Mouse (Mus musculus): ENCODE results near the gene 4930402F06Rik.

The 4930402F06Rik gene

DNA sequence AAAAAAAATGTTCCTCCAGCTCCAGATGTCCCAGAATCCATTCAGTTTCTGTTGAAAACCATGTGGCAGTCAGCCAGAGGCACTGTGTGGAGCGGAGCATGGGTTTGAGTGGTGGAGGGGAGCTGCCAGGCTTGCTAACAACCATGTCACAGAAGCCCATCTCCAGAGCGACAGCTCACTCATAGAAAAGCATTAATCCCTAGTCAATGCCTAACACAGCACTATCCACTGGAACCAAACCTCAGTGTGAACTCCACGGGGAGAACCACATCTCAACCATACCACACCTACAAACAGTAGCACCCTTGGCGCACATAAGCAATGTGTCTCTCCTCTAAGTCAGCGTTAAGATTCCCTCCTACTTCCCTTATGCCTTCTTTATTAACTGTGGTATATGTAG is at the start of gene 4930402F06Rik:
TSS of gene 4930402F06Rik (minus strand) at position 80 of the 400 bp plus-strand sequence.
- no peak for DNase-seq (ENCODE audit: low spot score)

DNA sequence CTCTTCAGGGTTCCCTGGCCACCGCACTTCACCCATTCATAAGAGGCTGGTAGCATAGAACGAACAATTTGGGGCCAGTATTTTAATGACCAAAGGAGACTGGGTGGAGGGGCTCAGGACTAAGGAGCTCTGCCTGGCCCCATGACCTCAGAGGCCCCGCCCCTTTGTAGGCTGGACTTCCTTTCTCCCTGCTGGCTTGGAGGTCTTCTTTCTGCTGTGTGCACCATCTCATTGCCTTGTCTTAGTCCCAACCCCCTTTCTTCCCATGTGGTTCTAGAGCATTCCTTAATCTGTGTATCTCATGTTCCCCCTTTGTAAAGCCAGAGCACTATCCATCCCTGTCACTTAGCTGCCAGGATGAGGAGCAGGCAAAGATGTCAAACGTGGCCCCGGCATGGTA is 49.3 kb upstream of the 4930402F06Rik start:
- DNase-seq (ENCODE audit: low spot score), result no peak

DNA sequence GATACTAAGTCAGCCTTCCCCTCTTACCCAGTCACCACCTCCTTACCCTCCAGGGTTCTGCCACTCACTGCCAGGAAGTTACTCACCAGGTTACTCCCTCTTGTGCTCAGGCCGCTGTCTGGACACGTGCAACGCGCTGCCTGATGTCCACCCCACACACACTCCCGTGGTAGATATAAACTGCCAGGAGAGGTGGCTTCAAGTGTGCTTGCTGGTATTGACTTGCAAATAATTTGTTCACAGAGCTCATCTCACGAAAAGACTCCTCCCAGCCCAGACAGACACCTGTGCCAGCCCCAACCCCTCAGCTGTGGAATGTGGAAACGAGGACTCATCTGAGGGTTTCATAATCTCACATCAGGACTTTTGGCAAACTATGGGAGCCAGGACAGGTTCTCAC is 48.6 kb upstream of the 4930402F06Rik start:
- DNase-seq (ENCODE audit: low spot score), result no peak

DNA sequence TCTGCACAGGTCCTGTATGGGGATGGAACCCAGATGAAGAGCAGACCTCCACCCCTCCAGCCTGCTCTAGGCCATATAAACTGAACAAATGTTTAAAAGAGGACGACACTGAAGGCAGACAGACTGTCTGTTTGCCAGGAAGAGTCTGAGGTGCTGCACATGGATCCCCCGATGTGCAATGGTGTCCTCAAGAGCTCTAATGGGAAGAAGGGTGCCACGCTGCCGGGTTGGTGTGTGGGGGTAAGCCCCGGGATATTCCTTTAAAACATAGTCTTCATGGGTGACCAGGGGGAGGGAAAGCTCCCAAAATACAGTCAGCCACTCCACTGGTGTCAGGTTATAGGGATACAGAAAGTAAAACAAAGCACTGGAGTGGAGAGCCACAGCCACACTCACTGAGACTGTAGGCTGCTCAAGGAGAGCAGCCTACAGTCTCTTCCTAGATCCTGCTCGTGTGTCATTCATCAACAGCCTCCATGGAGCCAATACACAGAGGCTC is 47.8 kb upstream of the 4930402F06Rik start:
- no peak for DNase-seq (ENCODE audit: low spot score)

DNA sequence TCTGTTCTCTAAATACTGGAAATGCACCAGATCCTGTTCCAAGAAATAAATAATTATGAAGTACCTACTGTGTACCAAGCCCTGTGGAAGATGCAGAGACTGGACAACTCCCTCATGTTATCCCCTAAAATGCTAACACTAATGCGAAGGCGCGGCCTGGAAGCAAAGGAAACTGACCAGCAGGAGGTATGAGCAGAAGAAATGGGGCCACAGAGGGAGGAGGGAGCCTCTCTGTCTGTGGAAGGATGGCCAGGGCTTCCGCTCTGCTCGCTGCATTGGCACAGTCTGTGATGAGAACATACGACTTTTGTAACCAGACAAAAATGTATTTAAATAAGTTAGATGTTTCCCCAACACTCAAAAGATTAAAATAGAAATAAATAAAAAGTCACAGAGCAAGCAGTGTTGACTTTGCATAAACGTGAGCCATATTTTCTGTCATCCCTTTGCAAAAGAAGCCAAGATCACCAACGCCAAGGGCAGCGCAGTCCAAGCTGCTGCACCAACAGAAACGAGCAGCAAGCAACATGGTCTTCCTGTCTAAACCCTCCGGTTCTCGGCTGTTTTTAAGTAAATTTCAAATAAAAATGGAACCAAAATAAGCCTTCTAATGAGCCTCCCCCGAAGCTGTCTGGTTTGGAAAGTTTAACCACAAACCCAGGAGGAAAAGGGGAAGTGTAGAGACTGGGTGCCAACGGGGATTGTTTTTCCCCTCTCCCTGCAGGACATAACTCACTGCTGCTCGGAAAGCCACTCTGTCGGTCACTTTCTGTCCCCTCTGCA is 47.2 kb upstream of the 4930402F06Rik start:
- DNase-seq (ENCODE audit: low spot score), result no peak

DNA sequence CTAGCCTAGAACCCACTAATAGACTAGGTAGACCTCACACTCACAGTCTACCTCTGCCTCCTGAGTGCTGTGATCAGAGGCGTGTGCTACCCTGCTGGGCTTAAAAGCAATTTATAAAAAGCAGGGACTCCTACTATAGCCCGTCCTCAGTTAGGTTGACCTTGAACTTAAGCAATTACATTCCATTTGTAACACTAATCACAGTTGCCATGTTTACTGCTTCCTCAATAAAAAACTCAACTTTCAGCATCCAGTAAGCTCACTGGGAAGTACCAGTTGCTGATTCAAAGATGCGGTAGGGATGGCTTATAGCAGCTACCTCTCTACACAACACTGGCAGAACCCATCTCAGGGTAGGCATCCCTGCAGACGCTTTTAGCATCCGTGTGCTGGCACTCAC is 46.4 kb upstream of the 4930402F06Rik start:
- no peak for DNase-seq (ENCODE audit: low spot score)

DNA sequence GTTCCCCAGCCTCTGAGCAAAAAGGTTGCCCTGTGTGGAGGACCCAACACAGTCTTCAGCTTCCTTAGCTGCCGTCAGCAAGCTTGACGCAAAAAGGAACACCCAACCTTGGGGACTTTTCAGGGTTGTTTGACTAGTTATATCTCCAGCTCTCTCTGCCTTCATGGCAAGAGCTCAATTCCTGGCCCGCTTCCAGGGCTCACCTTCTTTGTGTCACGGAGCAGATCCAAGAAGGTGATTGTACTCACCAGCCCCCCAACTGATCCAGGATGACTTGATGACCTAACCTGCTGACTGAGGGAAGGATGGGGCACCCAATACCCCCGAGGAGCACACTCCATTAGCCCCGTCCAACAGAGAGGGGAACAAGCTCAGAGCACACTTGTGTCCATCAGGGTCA is 45.1 kb upstream of the 4930402F06Rik start:
- no peak for DNase-seq (ENCODE audit: low spot score)

DNA sequence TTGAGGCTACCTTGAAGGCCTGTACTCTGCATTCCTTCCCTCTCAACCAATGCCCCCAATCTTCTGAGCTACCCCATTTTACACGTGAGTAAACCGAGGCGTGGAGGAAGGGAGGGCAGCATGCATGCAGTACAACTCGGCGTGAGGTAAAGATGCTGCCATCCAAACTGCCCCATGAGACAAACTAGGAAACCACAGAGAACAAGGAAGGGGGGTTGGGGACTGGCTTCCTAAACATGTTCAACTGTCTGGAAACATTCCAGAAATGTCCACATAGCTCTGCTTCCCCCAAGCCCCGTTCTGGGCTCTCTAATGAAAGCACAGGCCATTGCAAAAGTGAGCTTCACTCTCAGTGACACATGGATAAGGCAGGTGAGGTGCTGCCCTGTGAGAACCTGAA is 44.4 kb upstream of the 4930402F06Rik start:
- DNase-seq (ENCODE audit: low spot score), result no peak

DNA sequence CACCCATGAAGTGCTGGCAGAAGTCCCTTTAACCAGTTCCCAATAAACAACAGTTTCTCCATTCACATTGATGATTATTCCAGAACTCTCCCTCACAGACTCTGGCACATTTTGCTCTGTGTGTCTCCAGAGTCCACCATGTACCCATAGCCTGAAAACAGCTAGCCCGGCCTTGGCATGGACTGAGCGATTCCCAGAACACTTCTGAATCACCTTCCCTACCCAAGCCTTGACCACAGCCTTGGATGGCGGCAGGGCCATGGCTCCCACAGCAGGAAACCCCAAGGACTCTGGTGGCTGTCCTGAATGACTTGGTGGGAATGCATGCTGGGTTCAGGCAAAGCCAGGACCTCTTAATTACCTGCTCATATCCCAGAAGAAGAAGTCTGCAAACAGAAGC is 43.5 kb upstream of the 4930402F06Rik start:
- no peak for DNase-seq (ENCODE audit: low spot score)

DNA sequence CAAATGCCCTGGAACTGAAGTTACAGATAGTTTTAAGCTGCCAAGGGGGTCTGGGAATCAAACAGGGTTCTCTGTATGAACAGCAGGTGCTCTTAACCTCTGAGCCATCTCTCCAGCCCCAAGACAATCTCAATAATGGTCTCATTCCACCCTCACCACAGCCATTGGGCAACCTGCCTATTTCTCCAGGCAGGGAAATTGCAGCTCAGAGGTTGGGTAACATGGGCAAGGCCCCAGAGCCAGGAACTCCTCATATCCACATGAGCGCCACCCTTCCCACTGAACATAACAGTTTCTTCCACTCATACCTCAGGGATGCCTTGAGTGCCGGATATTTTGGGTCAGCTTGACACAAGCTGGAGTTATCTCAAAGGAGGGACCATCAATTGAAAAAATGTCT is 40.8 kb upstream of the 4930402F06Rik start:
- DNase-seq (ENCODE audit: low spot score), result no peak

DNA sequence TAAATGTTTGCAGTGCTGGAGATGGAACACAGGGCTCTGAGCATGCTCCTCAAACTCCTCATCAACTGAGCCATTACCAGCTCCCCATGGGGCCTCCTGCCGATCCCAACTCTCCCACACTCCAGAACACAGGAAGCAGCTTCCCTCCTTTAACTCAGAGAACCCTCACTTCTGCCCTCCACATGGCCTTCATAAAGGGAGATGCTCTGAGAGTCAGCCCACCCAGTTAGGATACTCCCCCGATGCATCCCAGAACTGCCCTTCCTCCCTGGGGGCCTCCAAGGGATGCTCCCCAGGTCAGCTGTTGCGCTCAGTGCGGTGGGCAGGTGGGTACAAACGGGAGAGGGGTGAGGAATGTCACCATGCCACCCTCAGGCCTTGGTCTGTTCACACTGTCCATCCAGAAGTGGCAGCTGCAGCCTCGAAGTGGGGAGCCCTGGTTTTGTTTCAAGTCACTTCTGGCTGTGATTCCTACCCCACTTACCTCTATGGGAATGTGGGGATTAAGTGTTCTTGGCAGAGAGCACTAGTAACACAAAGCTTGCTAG is 37.7 kb upstream of the 4930402F06Rik start:
- no peak for DNase-seq (ENCODE audit: low spot score)

DNA sequence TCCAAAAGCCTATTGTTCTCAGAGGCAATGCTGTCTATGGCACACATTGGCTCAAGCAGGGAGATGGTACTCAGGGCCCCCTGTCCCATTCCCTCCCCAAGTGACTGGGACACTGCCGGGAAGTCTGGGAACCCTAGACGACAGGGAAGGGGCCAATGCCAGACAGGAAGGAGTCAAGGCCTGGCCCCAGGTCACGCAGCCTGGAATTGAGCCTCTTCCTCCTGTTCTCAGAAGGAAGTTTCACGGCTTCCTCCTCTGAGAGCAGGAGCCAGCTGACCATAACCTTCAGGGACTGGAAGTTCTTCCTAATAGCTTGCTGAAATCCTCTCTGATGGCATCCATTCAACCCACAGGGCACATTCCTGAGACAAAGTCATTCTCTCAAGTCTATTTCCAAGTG is 36.5 kb upstream of the 4930402F06Rik start:
- DNase-seq (ENCODE audit: low spot score), result no peak

DNA sequence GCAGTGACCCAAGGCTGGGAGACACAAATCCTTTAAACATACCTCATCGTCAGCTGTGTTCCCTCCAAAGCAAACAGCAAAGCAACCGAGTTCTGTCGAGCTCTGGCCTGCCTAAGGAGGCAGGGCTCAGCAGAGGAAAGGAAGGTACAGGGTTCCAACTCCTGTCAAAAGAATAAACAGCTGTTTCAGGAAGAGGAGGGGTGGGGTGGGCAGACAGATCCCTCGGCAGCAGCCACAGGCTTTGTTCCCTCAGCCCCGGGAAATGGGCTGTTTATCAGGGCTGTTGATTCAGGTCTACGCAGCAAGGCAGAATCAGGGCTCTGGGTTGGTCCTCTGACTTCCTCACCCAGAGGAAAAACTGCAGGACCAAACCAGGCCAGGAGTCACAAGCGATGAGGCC is 35.5 kb upstream of the 4930402F06Rik start:
- no peak for DNase-seq (ENCODE audit: low spot score)

DNA sequence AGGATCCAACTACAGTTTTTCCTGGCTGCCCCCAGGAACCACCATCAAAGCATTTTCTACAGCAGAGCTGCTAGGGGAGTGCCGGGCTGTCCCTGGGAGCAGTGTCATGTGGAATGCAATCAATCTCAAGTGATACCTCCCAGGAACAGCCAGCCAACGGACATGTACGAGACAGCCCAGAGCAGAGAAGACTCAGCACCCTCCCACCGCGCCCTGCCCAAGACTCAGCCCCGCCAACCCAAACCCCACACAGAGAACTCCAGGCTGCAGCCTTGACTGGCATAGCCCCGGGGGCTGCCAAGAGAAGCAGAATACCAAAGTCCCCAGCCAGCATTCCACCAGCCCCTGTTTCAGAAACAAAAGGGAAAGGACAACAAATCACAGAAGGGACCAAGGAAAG is 35.0 kb upstream of the 4930402F06Rik start:
- DNase-seq (ENCODE audit: low spot score), result no peak

DNA sequence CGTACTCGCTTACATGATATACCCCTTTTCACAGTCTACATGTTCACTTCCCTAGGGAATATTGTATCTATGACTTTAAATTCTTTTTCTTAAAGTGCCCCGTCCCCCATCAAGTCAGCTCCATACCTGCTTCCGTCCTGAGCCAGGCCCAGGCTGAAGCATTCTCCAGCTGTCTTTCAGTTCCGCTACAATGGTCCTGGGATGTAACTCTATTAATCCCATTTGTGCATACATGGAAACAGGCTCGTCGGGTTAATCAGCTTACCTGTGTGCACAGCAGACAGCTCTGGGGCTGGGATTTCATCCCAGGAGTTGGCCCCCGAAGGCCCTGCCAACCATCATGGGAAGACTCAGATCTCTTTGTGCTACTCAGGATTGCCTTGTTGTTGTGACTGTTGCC is 33.8 kb upstream of the 4930402F06Rik start:
- DNase-seq (ENCODE audit: low spot score), result no peak

DNA sequence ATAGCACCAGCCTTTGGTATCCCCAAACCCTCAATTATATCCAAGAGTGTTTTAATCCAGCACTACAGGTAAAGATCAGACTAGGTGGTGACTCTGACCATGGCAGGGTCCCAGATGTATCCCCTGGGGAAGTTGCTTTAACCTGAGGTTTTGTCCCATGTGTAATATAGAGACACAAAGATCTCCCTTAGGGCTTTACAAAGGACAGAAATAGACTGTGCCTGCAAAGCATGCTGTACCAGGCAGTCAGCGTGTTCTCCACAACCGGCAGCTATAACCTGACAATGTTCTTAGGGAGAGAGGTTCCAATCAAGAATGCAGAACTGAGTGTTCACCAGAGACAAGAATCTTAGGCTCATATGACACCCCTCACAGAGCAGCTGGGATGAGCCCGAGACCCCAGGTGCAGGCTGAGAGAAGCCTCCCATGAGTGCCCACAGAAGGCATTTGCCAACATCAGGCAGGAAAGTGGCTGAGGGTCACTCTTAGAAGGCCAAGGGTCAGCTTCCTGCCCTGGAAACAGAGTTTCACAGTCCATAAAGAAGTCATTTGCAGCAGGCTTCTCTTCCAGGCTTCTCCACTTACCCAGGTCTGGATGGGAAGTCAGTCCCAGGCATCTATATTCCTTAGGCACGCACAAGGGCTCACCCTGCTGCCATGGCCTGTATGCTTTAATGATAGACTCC is 31.8 kb upstream of the 4930402F06Rik start:
- DNase-seq (ENCODE audit: low spot score), result no peak

DNA sequence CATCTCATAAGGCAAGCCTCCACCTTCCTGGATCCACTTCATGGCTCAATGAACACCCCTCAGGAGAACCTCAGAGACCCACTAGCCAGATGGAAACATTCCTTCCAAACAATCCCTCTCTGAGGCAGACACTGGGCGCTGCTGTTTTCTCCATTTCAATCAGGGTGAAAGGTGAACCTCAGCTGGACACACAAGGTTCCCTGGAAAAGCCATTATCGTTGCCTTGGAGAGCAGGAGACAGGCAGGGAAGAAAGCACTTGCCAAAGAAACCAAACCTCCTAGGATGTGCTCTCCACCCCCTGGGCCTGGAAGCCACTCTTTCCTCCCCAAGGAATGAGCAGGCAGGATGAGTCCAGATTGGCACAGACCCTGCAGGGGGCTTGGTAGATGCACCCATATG is 30.6 kb upstream of the 4930402F06Rik start:
- no peak for DNase-seq (ENCODE audit: low spot score)

DNA sequence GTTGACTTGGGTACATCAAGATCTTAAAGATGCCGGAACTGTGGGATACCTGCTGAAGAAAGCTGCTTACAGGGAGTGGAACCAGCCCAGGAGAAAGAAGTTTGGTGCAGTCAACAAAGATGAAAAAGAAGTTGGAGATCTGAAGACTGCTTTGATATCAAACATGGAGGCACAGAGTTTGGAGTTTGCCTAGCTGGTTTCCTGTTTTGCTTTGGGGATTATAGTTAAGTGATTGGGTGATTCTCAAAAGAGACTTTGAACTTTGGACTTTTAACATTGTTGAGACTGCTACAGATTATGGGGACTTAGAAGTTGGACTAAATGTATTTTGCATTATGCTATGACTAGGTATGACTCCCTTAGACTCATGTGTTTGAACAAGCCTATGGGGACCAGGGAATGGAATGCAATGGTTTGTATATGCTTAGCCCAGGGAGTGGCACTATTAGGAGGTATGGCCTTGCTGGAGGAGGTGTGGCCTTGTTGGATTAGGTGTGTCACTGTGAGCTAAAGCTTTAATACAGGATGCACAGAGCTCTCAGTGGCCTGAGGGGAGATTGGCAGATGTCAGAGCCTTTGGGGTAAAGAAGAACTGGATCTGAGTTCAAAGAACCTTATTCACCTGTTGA is 26.9 kb upstream of the 4930402F06Rik start:
- DNase-seq (ENCODE audit: low spot score), result no peak

DNA sequence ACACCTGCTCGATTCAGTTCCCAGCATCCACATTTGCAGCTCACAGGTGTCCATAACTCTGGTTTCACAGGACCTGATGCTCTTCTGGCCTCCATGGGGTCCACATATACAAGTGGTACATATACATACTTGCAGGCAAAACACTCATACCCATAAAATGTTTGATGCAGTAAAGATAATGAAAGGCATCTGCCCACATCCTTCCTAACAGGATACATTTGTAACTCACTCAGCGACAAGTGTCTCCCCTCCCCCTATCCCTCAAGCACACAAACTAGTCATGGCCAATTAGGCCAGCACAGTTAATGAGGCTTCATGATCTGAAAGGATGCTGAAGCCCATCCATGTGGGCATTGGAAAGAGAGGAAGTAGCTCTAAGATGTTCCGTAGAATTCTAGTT is 25.4 kb upstream of the 4930402F06Rik start:
- no peak for DNase-seq (ENCODE audit: low spot score)

DNA sequence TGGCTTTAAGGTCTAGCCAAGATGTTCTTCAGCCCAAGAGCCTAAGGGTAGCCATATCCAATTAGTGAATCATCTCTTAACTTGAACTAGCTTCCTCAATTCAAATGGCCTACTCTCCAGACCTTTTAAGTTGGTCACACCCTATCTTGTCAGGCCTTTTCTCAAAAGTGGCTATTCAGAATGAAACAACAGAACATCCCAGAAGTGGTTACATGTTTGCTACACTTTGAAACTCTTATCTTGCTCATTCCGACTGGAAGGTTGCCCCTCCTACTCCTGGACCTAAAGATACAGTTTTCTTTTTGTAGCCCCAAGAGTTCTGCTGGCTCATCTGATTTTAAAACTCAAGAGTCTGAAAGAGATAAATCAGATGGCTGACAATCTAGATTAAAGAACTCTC is 23.7 kb upstream of the 4930402F06Rik start:
- no peak for DNase-seq (ENCODE audit: low spot score)

DNA sequence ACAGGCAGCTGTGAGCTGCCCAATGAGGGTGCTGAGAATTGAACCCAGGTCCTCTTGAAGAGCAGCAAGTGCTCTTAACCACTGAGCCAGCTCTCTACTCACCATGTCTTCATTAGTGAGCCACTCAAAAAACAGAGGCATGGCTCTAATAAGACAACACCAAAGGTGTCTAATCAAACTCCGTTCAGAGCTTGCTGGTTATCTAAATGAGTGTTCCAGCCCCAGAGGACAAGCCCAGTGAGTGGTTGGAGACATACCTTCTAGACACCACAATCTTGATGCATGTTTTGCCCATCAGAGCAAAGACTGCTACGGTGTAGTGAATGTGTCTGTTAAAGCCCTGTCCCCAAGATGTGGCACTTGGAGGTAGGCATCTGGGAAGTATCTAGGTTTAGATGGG is 22.7 kb upstream of the 4930402F06Rik start:
- DNase-seq (ENCODE audit: low spot score), result no peak

DNA sequence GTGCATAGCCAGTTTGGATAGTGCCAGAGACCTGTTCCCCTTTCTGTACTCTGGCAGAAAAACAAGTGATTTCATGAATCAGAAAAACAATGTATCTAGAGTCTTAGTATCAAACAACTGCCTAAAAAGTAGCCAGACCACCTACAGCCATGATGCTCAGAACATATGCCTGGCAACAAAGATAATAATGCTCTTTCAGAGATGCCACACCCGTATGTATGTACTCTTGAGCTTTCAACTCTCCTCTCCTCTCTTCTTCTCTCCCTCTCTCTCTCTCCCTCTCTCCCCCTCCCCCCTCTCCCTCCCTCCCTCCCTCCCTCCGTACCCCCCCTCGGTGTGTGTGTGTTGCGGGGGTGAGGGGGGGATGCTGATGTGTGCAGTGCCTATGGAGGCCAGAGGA is 22.3 kb upstream of the 4930402F06Rik start:
- no peak for DNase-seq (ENCODE audit: low spot score)

DNA sequence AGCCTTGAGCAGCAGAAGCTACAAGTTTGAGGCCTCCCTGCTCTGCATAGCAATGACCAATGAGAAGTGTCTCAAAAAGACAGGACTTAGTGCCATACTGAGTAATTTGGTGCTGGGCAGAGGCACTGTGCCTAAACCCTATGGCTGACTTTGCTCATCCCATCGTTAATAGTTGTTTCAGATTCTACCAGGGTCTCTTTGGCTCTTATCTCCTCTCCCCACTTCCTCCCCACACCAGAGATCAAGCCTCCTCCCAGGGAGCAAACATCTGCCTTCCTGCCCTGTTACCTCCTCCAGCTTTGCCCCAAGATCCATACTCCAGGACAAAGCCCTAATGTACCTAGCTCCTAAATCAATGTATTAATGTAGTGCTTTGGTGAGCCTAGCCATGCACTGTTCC is 20.3 kb upstream of the 4930402F06Rik start:
- no peak for DNase-seq (ENCODE audit: low spot score)

Measured in ovary, postnatal 36 days (tissue).